19 mouse cellular contexts compared by ENCODE assay signal in the genomic region with DNA sequence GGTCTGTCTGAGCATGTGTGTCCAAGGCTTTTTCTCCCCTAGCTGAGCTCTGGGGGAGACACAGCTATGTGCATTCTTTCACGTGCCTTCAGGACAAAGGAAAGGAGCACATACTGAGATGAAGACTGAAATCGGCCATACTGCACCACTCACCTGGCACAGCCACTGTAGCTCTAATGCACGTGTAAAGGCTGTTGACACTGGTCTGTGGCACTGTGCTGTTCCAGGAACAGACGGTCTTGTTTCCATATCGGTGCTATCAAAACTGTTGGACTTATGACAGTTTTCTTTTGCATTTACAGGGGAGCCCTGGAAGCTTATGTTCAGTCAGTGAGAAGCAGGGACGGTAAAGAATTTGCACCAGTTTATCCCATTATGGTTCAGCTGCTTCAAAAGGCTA.
"Had no signal": no experiment of that assay in that cellular context is flagged by ENCODE, and none has a peak within 500 bp of the region (broad histone marks: within the 10 kb centered on the region; RNA-seq: fewer than 3 reads in every experiment).

No protein-coding gene starts in this region.

- H3K4me2 ChIP-seq: intestine, embryonic 15.5 days; liver, embryonic 11.5 days; lung, embryonic 14.5 days; midbrain, embryonic 13.5 days; stomach, embryonic 15.5 days had no signal

- H3K9me3 ChIP-seq: intestine, embryonic 15.5 days; megakaryocyte, embryonic 14.5 days; midbrain, embryonic 10.5 days; midbrain, embryonic 13.5 days; stomach, embryonic 15.5 days had no signal

- H3K4me1 ChIP-seq: intestine, embryonic 15.5 days; midbrain, embryonic 10.5 days; midbrain, embryonic 13.5 days; stomach, embryonic 15.5 days had no signal

- H3K4me3 ChIP-seq: intestine, embryonic 15.5 days; megakaryocyte, embryonic 14.5 days; midbrain, embryonic 10.5 days; midbrain, embryonic 13.5 days; stomach, embryonic 15.5 days had no signal

- H3K27ac ChIP-seq: intestine, embryonic 15.5 days; liver, embryonic 14.5 days; midbrain, embryonic 10.5 days; midbrain, embryonic 13.5 days; stomach, embryonic 15.5 days had no signal

- H3K9ac ChIP-seq: intestine, embryonic 15.5 days; liver, embryonic 14.5 days; liver, postnatal 0 days; lung, embryonic 14.5 days; midbrain, embryonic 13.5 days; stomach, embryonic 15.5 days had no signal

- H3K27me3 ChIP-seq: intestine, embryonic 15.5 days; megakaryocyte, embryonic 14.5 days; midbrain, embryonic 13.5 days; stomach, embryonic 15.5 days had no signal

- DNase-seq: kidney, adult 11 months; kidney, adult 9 months; kidney, postnatal 14 days; kidney, postnatal 4 days; layer of hippocampus, adult 9-11 months; liver, postnatal 0 days; lung, embryonic 14.5 days; lung, postnatal 36 days; right cerebral cortex, postnatal 4 days; thymus, postnatal 25 days had no signal

- ATAC-seq: intestine, embryonic 15.5 days; liver, postnatal 0 days; lung, postnatal 0 days; midbrain, embryonic 13.5 days; midbrain, embryonic 16.5 days had no signal
